ENCODE assay signal across 49 mouse cellular contexts in the genomic region with DNA sequence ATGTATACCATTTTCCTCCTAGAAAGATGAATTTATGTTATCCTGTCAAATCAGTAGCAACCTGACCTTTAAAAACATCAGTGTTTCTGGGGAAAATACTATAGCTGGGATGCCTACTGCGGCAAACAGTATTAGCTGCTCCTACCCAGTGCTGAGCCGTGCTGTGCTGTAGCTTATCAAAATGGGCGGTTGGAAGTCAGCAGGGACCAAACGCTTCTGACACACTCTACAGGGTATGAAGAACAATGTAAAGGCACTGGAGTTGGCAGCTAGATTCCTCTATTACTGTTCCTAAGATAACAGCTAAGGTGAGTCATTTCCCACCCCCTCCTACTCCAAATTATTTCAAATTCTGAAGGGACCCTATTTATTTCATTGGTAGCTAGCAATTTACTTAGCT. TPM values are rescaled to one million over a fixed set of nuclear protein-coding genes. Genes with fewer than 3 reads are reported as not detected.
"Had no signal": no experiment of that assay in that cellular context is flagged by ENCODE, and none has a peak within 500 bp of the region (broad histone marks: within the 10 kb centered on the region; RNA-seq: fewer than 3 reads in every experiment).

No protein-coding gene starts in this region.

- DNase-seq: heart, postnatal 10 days; heart, postnatal 14 days; heart, postnatal 36 days; heart, postnatal 4 days; kidney, adult 11 months; kidney, adult 18-20 months; kidney, adult 2 months; kidney, adult 8-10 months; kidney, adult 9 months; kidney, postnatal 10 days; kidney, postnatal 14 days; kidney, postnatal 25 days; kidney, postnatal 36 days; kidney, postnatal 4 days; layer of hippocampus, adult 9-11 months; layer of hippocampus, postnatal 36 days had no signal

- H3K4me3 ChIP-seq: heart, embryonic 12.5 days; heart, embryonic 13.5 days; heart, embryonic 15.5 days; hindbrain, embryonic 10.5 days; hindbrain, embryonic 12.5 days; hindbrain, embryonic 13.5 days; hindbrain, embryonic 15.5 days; kidney, embryonic 15.5 days; layer of hippocampus, adult 2 months; left cerebral cortex, adult 2 months had no signal

- ATAC-seq: hindbrain, embryonic 16.5 days; hindbrain, postnatal 0 days; inflammation-experienced regulatory T-cells, adult 6 months; intestine, embryonic 16.5 days; intestine, postnatal 0 days had no signal

- H3K4me1 ChIP-seq: heart, embryonic 12.5 days; heart, embryonic 13.5 days; heart, embryonic 15.5 days; hindbrain, embryonic 10.5 days; hindbrain, embryonic 12.5 days; hindbrain, embryonic 15.5 days; kidney, embryonic 15.5 days had no signal

- H3K9me3 ChIP-seq: heart, embryonic 13.5 days; heart, embryonic 15.5 days; hindbrain, embryonic 10.5 days; hindbrain, embryonic 12.5 days; hindbrain, embryonic 13.5 days; hindbrain, embryonic 15.5 days; kidney, embryonic 15.5 days had no signal

- H3K27ac ChIP-seq: heart, embryonic 13.5 days; heart, embryonic 15.5 days; hindbrain, embryonic 10.5 days; hindbrain, embryonic 12.5 days; hindbrain, embryonic 13.5 days; hindbrain, embryonic 14.5 days; hindbrain, embryonic 15.5 days; hindbrain, postnatal 0 days; kidney, embryonic 15.5 days; kidney, postnatal 0 days; layer of hippocampus, adult 2 months; left cerebral cortex, adult 2 months had no signal

- H3K4me2 ChIP-seq: heart, embryonic 11.5 days; heart, embryonic 12.5 days; heart, embryonic 13.5 days; heart, embryonic 15.5 days; hindbrain, embryonic 12.5 days; hindbrain, embryonic 13.5 days; hindbrain, embryonic 14.5 days; hindbrain, embryonic 15.5 days; kidney, embryonic 15.5 days had no signal

- H3K36me3 ChIP-seq: heart, embryonic 12.5 days; heart, embryonic 13.5 days; heart, embryonic 15.5 days; hindbrain, embryonic 10.5 days; hindbrain, embryonic 12.5 days; hindbrain, embryonic 13.5 days; hindbrain, embryonic 15.5 days; kidney, embryonic 15.5 days had no signal

- H3K9ac ChIP-seq: heart, embryonic 12.5 days; heart, embryonic 13.5 days; heart, embryonic 15.5 days; hindbrain, embryonic 12.5 days; hindbrain, embryonic 13.5 days; hindbrain, embryonic 14.5 days; hindbrain, embryonic 15.5 days; kidney, embryonic 15.5 days had no signal

- H3K27me3 ChIP-seq: heart, embryonic 12.5 days; heart, embryonic 13.5 days; heart, embryonic 15.5 days; hindbrain, embryonic 12.5 days; hindbrain, embryonic 13.5 days; hindbrain, embryonic 15.5 days; kidney, embryonic 15.5 days had no signal

RNA-seq across cellular contexts. Expression of a gene that starts 53.5 kb away (rescaled TPM):
- total RNA-seq: heart, postnatal 10 days; heart, postnatal 14 days; heart, postnatal 25 days; heart, postnatal 36 days; heart, postnatal 4 days; hematopoietic stem cell, adult 5-6 weeks; hindbrain, postnatal 0 days; layer of hippocampus, adult 18-20 months; layer of hippocampus, adult 2 months; layer of hippocampus, adult 8-10 months; layer of hippocampus, postnatal 14 days; layer of hippocampus, postnatal 25 days; layer of hippocampus, postnatal 36 days; left cerebral cortex, adult 18-20 months; left cerebral cortex, adult 2 months had no signal
- polyA plus RNA-seq: heart, embryonic 11.5 days; heart, embryonic 12.5 days; heart, embryonic 13.5 days; heart, embryonic 14.5 days; heart, embryonic 15.5 days; heart, embryonic 16.5 days; heart, postnatal 0 days; hindbrain, embryonic 11.5 days; hindbrain, embryonic 12.5 days; hindbrain, embryonic 14.5 days; hindbrain, embryonic 15.5 days; hindbrain, embryonic 16.5 days; hindbrain, postnatal 0 days; inflammation-experienced regulatory T-cells, adult 6 months; intestine, embryonic 14.5 days; intestine, postnatal 0 days; kidney, adult 2 months; kidney, embryonic 14.5 days; kidney, embryonic 15.5 days; kidney, embryonic 16.5 days; large intestine, adult 2 months had no signal
